Mouse (Mus musculus) embryo, embryonic 10 days (tissue): ENCODE results near the gene Clec16a.
A peak's percentile ranks its signal among the peaks of the same experiment; 100 is the strongest.

Experiments used
- DNase-seq: peaks from one replicate; pipeline ENCODE4 v3.0.0-alpha.2; 2015; ENCODE audit warnings: low spot score

Gene Clec16a

DNA sequence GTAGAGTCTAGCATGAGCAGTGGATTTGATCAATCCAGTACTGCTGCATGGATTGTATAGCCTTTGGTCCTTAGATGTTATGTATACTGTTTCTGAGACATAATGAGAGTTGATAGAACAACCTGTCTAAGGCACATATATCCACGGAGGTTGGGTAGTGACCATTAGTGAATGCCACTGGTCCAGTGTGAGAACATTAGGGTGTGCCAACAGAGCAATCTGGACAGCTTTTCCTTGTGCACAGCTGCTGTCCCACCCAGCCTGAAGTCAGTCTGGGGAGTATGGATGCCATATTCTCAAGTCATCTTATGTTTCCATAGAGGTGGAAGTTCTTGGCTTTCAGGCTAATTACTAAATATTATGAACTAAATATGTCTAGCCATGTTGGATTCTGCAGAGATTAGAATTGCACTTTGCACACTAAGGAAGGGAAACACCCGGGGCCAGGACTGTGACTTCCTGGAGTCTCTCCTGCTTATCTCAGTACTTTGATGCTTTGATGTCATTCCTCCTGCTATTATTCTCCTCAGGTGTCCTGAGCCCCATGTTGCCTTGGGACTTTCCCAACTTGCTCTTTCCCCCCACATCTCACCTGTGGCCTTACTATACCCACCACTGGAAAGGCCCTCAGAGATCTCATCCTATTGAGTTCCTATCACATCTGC is 36.2 kb downstream of the Clec16a start:
- DNase-seq: no peak

DNA sequence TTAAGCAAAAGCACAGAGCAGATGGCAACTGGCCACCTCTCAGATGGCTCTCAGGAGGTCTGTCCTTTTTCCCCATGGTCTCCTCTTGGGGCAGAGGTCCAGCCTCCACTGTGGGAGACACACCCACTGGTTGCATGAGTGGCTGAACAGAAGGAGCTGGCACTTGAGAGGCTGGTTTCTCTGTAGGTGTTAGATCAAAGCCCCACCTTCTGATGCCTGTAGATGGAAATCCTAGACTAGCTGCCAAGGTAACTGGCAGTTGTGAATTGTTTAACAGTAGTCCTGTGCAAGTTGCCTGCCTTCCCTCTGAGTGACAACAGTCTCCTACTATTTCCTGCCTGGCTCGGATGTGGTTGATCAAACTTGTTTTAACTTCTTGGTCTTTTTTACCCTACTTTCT is 40.0 kb downstream of the Clec16a start:
- no peak for DNase-seq

DNA sequence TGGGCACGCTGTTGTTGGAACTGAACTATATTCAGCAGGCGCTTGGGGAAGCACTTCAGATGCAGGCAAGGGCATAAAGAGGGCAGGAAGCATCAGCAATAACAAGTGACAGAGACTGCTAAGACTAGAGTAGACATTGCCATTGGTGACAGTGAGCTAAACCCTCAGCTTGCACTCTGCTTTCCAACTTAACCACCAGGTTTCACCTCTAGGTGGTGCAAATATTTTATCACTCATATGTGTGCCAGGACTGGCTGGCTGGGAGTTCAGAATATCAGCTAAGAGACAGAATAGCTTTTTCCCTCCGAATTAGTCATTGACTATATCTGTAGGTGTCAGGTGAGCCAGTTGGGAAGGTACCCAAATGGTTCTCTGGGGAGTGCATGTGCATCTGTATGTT is 41.4 kb downstream of the Clec16a start:
- DNase-seq: no peak

DNA sequence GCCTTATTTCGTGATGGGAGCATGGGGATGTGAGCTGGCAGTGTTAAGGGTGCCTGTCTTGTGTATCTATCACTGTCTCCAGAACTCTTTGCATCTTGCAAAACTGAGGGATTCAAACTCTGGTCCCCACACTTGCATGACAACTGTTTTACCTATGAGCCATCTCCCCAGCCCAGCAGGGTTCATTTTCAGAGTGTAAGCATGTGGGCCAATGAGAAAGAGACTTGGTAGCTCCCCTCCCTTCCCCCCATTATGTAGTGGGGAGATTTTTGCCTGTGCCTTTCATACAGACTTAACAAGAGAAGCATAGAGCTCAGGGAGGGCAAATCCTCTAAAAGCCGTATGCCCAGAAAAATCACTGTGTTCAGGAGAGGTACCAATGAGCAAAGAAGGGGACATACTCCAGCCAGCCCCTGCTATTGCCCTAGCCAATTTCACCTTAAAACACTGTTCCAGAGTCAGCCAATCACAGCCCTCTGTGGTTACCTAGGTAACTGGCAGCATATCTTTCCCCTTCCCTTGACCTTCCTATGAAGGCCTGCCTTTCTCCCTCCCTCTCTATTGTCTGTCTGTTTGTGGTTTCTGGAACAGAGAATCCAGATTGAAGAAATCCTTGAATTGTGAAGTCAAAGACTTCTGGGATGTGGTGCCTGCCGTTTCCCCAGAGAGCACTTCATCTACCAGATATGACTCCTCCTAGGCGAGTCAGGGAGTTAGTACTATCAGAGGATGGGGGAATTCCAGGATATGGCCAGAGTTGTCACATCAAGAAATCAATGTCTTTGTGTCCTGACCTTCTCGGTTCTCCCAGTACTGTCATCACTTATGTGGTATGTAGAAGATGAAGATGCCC is 55.0 kb downstream of the Clec16a start:
- no peak for DNase-seq

DNA sequence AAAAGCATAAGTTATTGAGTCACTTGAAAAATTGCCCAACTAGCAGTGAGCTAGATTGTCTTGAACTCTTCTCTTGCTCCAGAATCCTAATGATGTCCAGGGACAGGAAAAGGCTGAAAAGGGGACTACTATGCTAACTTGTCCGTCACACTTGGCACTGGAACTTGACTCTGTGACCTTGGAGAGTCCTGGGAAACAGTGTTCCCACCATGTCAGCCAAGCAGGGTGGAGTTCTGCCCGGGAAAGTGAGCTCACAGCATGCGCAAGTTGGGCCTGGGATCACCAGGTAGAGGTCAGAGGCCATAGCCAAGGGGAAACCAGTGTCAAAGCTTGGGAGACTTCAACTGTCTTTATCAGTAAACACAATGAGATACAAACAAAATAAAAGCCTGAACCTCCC is 62.7 kb downstream of the Clec16a start:
- DNase-seq: no peak

DNA sequence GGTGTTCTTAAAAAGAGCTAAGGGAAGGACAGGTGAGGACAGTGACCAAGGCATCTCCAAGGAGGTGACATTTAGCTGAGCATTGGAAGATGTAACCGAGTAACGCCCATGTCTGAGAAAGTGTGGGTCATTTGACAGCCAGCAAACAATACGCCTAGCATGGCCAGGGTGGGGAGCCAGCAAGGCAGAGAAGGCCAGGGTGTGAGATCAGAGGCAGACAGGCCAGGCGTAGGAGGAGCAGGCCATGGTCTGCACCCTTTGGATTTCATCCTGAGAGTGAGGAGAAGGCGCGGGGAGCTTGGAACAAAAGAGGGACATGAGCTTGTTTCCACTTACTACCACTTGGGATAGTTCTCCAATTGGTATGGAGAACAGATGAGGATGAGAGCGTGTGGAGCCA is 64.8 kb downstream of the Clec16a start:
- no peak for DNase-seq

DNA sequence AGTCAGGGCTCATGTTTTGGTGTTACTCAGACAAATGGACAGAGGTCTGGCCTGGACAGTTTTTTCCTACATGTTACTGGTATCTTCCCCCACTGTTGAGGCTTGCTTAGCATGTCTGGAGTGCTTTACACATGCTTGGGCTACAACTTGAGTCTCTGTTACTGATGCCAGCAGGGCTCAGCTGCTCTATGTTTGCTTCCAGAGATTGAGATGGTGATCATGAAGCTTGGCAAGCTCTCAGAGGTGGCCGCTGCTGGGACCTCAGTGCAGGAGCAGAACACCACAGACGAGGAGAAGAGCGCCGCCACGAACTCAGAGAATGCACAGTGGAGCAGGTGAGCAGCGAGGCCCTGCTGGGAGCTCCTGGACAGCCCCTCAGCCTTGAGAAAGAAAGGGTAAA is 65.7 kb downstream of the Clec16a start:
- DNase-seq: no peak

DNA sequence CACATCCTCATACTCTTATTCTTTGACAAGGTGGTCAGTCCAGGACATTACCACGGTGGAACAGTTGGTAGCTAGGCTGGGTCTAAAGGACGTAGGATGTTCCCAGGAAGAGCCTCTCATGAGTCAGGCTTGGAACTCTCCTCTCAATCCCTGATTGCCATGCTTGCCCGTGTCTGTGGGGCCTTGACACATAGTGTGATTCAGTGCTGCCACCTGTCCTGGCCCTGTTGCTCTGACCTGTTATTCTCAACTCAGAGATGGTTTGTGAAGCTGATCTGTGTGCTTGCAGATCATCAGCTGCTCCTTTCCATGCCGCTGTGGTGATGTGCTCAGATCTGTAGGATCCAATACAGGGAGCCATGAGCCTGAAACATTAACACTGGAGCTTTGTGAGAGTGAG is 66.2 kb downstream of the Clec16a start:
- no peak for DNase-seq

DNA sequence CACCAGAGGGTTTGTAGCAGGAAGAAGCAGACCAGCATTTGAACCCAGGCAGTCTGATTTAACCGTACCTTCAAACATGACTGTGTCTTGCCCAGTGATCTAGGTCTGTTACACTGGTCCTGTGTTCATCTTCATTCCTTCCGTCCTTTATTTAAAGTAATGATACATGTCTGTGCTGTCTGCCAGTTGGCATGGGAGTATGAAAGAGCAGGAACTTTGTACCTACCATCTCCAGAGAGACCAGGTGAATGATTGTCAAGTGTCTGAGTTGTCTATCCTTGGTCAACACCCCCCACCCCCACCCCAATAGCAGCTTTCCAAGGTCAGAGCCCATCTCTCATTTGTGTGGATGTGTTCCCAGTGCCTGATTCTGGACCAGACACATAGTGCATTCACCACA is 68.9 kb downstream of the Clec16a start:
- DNase-seq: no peak

DNA sequence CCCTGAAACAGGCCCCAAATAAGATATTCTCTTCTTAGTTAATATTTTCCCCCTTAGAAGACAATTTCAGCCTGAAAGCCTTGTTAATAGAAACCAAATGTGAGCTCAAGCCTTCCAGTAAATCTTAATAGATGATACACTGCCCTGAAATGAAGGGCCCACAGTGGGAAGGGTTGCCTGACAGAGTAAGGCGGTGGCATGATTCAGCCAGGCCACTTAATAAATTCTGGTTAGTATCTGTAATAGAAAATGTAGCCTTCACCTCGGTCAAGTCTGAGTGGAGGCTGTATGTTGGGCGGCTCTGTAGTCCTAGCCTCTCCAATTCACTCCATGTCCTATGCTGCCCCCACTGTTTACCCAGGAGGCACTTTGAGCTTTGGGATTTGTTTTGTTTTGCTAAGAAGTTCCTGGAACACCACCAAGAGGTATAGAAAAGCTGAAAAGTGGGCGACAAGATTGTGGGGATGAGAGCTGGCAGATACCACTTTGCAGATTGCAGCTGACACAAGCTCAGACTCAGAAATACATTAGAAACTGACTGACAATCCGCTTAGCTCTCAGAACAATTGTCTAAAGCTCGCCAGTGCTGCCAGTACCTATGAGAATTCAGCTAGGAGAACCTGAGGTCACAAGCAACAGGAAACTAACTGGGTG is 75.9 kb downstream of the Clec16a start:
- DNase-seq: no peak

DNA sequence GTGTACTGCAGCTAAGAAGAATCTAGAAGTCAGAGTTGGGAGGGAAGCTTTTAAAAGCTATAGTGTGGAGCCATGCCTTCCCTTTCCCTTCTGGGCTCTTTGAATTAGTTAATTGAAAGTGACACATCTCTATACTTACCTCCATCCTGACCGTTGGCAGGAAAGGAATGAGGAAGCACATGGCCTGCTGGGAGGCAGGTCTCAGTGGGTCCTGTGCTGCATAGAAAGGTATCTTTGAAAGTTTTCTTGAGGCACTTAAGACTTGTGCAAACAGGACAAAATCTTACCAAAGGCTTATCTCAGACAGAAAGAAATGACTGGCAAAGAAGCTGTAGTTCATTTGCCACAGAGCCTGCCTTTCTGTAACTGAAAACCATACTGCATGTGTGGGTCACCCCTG is 76.6 kb downstream of the Clec16a start:
- no peak for DNase-seq

DNA sequence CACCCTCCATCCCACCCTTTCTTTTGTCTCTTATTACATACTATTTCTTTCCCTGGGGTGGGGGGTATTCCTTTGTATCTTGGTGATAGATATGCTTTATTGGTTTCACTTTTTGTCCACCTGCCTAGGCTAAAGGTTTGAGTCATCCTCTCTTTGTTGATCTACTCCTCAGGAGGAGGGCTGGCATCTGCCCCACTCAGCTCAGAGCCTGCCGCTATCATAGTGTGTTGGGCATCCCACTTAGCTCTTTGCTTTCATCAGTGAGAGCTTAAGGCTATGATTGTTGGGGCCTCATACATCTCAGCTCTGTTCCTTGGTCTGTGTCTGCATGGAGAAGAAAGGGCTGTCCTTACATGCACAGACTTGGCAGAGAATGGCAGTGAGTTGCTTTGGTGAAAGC is 81.0 kb downstream of the Clec16a start:
- DNase-seq: no peak

DNA sequence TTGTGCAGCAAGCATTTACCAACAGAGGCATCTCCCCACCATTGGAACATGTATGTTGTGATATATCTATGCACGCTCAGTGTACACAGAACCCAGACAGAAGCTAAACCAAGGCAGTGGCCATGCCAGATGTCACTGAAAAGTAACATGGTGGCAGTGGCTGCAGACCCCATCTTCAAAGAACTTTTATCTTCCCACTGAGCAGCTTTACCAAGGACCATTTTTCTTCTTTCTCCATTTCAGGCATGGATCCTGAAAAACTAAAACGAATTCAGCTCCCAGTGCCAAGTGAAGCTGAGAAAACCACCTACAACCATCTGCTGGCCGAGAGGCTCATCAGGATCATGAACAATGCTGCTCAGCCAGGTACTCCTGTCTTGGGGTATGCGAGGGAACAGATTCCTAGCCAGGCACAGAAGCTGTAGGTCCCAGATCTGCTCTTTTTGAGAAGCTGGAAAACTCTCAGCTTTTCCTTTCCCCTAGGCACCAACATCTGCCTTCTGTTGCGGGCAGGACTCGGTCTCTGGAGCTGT is 82.1 kb downstream of the Clec16a start:
- DNase-seq: no peak

DNA sequence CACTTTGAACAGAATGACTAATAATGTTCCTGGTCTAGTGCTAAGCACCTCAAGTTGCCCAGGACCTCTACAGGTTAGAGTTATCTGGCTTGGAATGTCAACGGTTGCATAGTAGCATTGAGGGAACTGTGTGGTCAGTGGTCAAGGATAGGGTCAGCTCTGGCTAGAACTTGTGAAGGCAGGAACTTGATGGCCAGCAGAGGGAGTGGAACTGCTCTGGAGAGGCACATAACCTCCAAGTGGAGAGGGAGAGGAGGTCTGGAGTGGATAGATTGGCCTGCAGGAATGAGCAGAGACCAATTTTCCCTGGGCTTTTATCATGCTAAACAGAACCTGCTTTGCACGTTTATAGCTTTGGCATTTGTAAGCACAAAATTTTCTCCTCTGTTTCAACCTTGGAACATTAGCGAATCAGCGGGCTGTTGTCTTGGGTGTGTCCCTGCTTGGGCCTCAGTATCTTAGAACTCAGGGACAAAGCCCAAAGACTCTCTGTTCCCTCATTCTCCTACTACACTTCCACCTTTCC is 83.0 kb downstream of the Clec16a start:
- DNase-seq: no peak

DNA sequence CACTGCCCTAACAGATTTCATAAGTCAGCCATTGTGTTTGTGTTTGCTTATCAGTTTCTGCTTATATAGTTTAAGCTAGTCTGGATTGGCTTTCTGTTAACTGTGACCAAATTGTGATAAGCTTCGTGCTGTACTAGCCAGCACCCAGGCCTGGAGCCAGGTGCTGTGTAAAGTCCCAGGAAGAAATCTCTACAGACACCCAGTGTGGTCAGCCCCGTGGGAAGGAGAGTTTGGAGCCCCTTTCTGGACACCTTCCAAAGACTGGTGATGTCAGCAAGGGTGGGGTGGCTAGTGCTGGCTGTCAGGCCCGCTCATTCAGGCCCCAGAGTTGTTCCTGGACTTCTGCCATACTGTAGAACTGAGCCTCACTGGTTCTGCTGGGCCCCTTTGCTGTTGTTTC is 83.8 kb downstream of the Clec16a start:
- DNase-seq: no peak

DNA sequence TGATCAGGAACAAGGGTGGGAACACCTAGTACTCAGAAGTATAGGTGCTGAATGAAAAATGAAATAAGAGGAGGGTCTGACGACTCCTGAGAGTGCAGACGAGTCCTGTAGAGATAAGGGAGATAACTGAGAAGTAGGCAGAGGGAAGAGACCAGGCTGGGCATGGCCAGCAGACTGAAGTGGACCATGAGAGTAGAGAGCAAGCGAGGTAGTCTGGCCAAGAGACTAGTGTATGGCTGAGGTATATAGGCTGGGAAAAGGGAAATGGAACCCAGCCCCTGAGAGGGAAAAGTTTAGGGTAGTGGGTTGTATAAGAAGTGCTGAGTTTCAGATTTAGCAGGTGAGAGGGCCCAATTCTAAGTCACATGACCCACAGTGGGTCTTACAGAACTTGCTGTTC is 84.2 kb downstream of the Clec16a start:
- no peak for DNase-seq

DNA sequence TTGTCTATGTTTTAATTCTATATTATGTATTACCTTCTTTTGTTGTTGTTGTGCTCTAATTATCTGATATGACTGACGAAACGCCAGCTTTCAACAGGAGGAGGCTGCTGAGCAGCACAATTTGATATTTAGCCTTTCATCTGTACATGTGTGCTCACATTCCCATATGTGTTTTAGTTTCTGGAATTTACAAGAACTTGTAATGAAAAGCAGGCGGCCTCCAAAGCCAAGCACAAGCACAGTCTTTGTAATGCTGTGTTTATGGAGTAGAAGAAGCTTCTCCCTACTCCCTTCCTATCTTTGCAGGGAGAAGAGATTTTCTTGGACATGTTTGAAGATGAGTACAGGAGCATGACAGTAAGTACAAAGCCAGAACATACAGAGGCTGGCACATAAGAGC is 89.8 kb downstream of the Clec16a start:
- DNase-seq: no peak

DNA sequence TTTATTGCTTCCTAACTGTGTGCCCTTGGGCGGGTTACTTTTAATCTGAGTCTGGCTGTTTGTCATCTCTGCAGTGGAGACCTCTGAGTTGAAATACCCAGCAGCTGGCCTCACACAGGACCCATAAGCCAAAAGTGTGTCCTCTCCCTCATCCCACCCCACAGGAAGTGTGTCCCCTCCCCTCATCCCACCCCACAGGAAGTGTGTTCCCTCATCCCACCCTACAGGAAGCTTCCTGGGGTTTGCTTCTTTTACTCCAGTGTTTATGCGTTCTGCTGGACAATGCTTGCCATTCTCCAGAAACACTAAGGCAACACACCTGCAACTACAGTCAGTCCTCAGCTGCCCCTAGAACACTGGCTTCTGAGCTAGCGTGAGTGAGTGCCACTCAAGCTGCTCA is 92.8 kb downstream of the Clec16a start:
- no peak for DNase-seq

DNA sequence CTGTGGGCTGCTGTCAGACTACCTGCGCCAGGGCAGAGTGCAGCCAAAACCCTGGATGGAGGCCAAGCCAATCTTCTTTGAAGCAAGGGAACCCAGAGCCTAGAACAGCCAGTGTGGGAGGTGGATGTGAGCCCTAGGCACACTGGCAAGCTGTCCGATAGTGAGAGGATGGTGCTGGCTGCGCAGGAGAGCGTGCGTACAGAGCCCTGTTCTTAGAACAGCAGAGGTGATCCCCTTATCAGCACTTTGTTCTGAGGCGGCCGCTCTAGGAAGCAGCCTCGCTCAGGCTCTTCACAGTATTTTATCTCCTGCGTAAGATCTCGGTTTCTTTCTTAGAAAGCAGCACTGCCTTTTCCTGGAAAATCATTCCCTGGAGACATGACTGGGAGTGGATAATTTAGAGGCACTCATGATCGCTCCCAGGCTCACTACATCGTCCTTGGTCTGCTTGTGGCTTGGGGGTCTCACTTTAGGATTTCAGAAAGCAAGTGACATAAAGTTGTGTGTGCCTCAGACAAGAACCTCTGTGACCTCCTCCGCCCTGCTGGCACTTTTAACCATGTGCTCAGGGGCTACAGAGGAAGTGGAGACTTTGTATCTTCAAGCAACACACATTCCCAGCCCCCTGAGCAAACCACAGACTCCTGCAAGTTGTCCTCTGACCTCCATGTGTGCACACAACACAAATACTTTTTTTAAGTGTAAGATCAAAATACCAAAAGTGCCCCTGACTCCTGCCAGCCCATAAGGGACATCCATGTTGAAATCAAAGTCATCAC is 94.2 kb downstream of the Clec16a start:
- no peak for DNase-seq

DNA sequence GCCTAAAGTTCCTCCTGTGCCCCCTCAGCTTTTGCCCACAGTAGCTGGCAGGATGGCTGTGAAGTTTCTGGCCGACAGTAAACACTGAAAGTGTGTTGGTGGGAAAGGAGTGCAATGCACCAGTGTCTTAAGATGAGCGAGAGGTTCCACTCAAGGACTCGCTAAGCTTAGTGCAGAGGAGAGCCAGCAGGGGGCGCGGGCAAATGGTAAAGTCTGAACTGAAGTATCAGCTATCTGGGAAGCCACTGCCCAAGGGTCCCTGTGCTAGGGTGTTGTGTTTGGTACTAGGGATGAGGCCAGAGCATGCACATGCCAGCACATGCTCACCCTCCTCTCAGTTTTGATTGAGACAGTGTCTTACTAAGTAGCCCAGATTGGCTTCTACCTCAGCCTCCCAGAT is 94.9 kb downstream of the Clec16a start:
- DNase-seq: peak; percentile 90

DNA sequence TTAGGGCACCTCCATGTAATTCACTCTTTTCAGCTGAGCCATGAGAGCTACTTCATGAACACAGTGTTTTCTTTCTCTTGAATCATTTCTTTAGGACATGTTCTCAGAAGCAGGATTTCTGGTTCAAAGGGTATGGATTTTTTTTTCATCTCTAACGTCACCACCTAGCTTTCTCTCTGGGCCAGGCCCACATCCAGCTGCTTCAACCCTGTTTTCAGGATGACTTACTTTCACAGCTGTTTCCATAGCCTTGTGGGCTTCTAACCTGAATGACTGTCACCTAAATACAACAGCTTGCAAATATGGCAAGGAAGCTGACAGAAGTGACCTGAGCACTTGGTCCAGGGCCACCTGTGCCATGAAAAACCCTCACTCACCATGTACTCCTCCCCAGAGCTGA is 96.0 kb downstream of the Clec16a start:
- no peak for DNase-seq
